Mouse (Mus musculus) megakaryocyte, adult 5-6 weeks (primary cell): ENCODE measurements around the gene C130032M10Rik. TPM values are rescaled to one million over a fixed set of nuclear protein-coding genes. Genes with fewer than 3 reads are reported as not detected.

Experiments
- ATAC-seq: 2 replicates; pipeline ENCODE4 v1.8.0; 2016; ENCODE audit warnings: mild to moderate bottlenecking, inconsistent platforms; ENCODE audit not compliant: poor library complexity, severe bottlenecking
- total RNA-seq, 2 experiments: library from RNA; stranded (forward) in 1 of 2; stranded (reverse) in 1 of 2; fragments of 153-499, 151-499 nt in 1 of 2; fragments of 221-1000, 200-1000 nt in 1 of 2; gene quantifications; 2 replicates each; pipeline versions ENCODE4 v1.2.3 to v1.2.4; 2015 to 2017

The C130032M10Rik gene
- total RNA-seq, 2 experiments from 2014 or later, result not detected

GRCm38 (mm10) chr9:114546765-114547164, 31.3 kb downstream of the C130032M10Rik start:
- no peak for ATAC-seq

- no peak for ATAC-seq
These were observed 32.2 kb downstream of the C130032M10Rik start for GRCm38 (mm10) chr9:114547643-114548077.

- no peak for ATAC-seq
These were observed 33.0 kb downstream of the C130032M10Rik start for GRCm38 (mm10) chr9:114548496-114548895.

GRCm38 (mm10) chr9:114549117-114549516, 33.6 kb downstream of the C130032M10Rik start:
- no peak for ATAC-seq

GRCm38 (mm10) chr9:114550033-114550432, 34.5 kb downstream of the C130032M10Rik start:
- ATAC-seq, result no peak

- no peak for ATAC-seq
These were observed 38.3 kb downstream of the C130032M10Rik start for GRCm38 (mm10) chr9:114553828-114554227.

- no peak for ATAC-seq
These were observed 39.0 kb downstream of the C130032M10Rik start for GRCm38 (mm10) chr9:114554355-114554979.

- ATAC-seq, result no peak
These were observed 40.9 kb downstream of the C130032M10Rik start for GRCm38 (mm10) chr9:114556276-114556855.

GRCm38 (mm10) chr9:114557086-114557485, 41.6 kb downstream of the C130032M10Rik start:
- no peak for ATAC-seq

GRCm38 (mm10) chr9:114560141-114560540, 44.6 kb downstream of the C130032M10Rik start:
- no peak for ATAC-seq

GRCm38 (mm10) chr9:114560771-114561670, 45.5 kb downstream of the C130032M10Rik start:
- no peak for ATAC-seq

GRCm38 (mm10) chr9:114561671-114561971, 46.1 kb downstream of the C130032M10Rik start:
- ATAC-seq, result no peak

- ATAC-seq, result no peak
These were observed 46.8 kb downstream of the C130032M10Rik start for GRCm38 (mm10) chr9:114562031-114562918.

- no peak for ATAC-seq
These were observed 47.6 kb downstream of the C130032M10Rik start for GRCm38 (mm10) chr9:114562919-114563751.

- no peak for ATAC-seq
These were observed 48.5 kb downstream of the C130032M10Rik start, which contains the start of gene Trim71 for GRCm38 (mm10) chr9:114563761-114564606. Gene Trim71 (minus strand): TSS chr9:114564369.

GRCm38 (mm10) chr9:114564667-114565066, 49.2 kb downstream of the C130032M10Rik start:
- no peak for ATAC-seq
